Mouse (Mus musculus): Measurements from ENCODE around the gene Pla2r1. TPM values are rescaled to one million over a fixed set of nuclear protein-coding genes. Genes with fewer than 3 reads are reported as not detected.
A peak's percentile ranks its signal among the peaks of the same experiment; 100 is the strongest.

Pla2r1 gene
- total RNA-seq, 4 experiments from 2014 or later, result 3.9 to 12.5 (median 6.5) TPM

- DNase-seq, result no peak
Observed at GRCm38 (mm10) chr2:60401694-60402093, 151.4 kb downstream of the Pla2r1 start.

GRCm38 (mm10) chr2:60393786-60394185 lies 159.3 kb downstream of the Pla2r1 start:
- no peak for DNase-seq

DNA sequence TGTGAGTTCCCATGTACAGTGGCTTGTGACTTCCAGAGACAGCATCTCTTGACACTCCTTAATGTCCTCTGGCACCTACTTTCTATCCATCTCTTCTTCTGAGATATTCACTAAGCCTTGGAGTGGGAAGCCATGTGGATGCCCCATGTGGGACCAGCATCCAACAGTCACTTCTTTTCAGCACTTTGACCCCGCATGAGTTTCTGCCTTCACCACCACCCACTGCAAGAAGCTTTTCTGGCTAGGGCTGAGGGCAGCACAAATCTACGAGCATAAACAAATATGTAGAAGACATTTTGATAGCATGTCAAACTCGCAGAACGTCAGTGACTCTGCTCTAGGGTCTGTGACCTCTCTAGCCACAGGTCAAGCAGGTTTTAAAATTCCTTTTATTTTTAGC lies 160.8 kb downstream of the Pla2r1 start:
- DNase-seq, result no peak

DNA sequence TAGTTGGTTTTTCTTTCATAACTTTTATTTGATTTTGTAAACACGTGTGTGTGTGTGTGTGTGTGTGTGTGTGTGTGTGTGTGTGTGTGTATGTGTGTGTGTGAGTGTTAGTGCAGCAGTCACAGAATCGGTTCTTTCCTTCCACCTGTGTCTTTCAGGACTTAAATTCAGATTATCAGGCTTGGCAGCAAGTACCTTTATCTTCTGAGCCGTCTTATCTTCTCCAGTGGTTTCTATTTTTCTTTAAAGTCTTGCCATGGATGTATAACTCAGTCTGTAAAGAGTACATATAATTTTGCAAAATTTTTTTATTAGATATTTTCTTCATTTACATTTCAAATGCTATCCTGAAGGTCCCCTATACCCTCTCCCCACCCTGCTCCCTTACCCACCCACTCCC lies 165.7 kb downstream of the Pla2r1 start:
- DNase-seq, result no peak

DNA sequence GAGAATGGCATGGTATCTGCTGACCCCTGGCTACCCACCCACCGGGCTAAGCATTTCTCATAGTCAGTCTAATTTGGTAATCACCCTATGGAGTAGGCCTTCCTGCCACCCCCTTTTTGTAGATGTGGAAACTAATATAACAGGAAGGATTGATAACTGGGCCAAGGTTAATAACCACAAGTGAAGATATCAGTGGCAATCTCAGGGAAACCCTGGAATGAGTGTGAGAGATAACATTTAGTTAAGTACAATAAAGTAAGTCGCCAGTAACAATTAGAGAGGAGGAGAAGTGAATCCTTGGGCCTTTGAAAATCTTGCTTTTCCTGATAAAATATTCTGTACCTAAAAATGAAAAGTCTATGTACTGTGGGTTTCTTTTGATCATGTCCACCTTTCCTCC lies 166.3 kb downstream of the Pla2r1 start:
- DNase-seq, result no peak

- DNase-seq, result no peak
Observed at GRCm38 (mm10) chr2:60384763-60385085, 168.4 kb downstream of the Pla2r1 start.

- DNase-seq, result no peak
Observed at GRCm38 (mm10) chr2:60384083-60384762, 168.9 kb downstream of the Pla2r1 start.

- DNase-seq, result peak; percentile 79
Observed at GRCm38 (mm10) chr2:60382858-60383669, 170.0 kb downstream of the Pla2r1 start, which contains the start of gene Ly75. Ly75 (minus strand) TSS chr2:60383303.

DNA sequence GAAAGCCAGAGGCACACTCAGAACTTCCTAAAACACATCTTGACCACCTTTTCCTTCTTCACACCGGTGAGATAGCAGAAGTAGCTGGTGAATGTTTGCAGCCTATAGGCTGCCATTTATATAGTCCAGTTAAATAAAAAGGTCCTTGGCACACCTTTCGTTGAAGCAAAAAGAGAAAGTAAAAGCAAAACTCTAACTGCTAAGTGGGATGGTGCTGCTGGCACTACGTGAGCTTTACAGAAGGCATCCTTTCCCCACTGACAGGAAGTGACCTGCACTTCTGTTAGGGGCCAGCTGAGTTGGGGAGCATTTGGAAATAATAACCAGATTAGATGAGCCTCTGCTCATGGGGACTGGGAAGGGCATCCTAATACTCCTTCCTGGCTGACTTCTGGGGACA lies 170.8 kb downstream of the Pla2r1 start:
- no peak for DNase-seq

- no peak for DNase-seq
Observed at GRCm38 (mm10) chr2:60377260-60377659, 175.8 kb downstream of the Pla2r1 start.

GRCm38 (mm10) chr2:60375608-60376107 lies 177.4 kb downstream of the Pla2r1 start:
- no peak for DNase-seq

DNA sequence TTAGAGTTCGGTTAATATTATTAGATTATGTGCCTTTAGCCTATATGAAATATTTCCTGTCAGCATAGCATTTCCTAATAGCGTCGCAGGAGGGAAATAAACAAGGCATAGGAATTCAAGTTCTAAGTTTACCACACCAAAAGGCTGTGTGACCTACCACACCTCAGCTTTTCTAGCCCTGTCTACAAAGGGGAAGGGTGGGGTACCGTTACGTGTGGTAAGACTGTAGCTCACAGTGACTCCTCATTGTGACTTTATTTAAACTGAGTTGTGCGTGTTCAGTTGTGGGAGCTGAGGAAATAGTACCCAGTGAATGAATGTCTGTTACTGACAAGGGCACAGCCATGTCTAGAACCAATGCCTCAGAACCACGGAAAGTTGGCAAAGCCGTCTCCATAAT lies 178.0 kb downstream of the Pla2r1 start:
- DNase-seq, result no peak

DNA sequence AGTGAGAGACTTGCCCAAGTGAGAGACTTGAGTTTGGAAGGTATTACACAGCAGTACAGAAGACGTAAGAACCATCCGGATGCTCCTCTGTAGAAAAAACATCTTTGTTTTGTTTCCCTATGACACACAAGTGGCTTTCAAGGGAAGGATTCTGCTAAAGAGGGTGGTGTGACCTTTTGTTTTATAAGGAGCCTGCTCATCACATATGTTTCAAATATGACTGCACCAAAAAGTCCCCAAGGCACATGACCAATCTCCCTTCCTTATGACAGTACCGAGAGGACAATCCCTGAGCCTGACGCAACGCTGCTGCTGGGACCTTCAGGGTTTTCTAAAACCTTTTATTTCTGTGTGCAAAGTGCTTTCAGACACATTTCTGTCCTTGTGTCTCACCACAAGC lies 182.9 kb downstream of the Pla2r1 start:
- DNase-seq, result no peak

DNA sequence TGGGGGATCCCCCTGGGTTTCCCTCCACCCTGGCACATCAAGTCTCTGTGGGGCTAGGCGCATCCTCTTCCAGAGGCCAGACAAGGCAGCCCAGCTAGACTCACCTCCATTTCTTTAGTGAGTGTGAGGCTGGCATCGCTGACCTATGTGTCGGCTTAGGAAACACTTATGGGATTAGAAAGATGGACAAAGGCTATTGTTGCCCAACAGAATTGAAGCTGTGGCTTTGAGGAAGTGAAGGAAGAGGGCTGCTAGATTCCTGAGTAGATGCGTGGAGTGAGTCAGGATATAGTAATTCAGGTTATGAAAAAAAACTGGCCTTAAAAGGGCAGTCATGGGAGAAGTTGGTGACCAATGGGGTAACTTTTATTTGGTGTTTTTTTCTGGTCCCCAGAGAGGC lies 183.7 kb downstream of the Pla2r1 start:
- no peak for DNase-seq

GRCm38 (mm10) chr2:60367871-60368270 lies 185.2 kb downstream of the Pla2r1 start:
- DNase-seq, result no peak

Other genes with a start within 250 kb of the Pla2r1 start
- 1 to 10 TPM; 1.1 to 2.0 (median 1.5) TPM for gene Ly75, start 170.0 kb downstream of the Pla2r1 start, total RNA-seq (2022)
- not detected for gene Itgb6, start 169.3 kb upstream of the Pla2r1 start, total RNA-seq (2022)